Comparison of ENCODE assay signal across 9 mouse cellular contexts in the genomic region with DNA sequence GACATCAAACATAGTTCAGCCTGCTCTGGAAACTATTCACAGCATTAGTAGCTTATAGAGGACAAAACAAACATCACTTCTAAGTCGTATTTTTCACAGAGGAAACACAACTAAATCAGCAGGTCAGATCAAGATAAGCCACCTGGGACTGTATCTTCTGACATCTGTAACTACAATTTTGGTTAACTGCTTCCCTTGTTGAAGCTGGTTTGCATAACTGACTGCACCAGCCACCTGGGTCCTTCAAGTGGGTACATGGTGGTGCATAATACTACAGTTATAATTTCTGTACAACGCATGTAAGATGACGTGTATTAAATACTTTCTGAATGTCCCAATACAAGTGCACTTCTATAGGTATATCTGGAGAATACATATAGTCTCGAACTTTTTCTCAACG. TPM values are rescaled to one million over a fixed set of nuclear protein-coding genes. Genes with fewer than 3 reads are reported as not detected.
DNase-seq lines count a peak whose midpoint lies in the region; ATAC-seq lines count a peak whose summit lies in the region.
"Had no signal": no experiment of that assay in that cellular context is flagged by ENCODE, and none has a peak within 500 bp of the region (broad histone marks: within the 10 kb centered on the region; RNA-seq: fewer than 3 reads in every experiment).

No protein-coding gene starts in this region.

- H3K4me1 ChIP-seq in kidney, embryonic 16.5 days (ENCODE audit: insufficient read depth, low read length) = peaks cover 27% of the 10 kb centered on the region
- H3K4me1 ChIP-seq in embryonic facial prominence, embryonic 12.5 days = peaks cover 26% of the 10 kb centered on the region
- peaks cover 25% of the 10 kb centered on the region for H3K4me1 ChIP-seq in limb, embryonic 10.5 days

- no peak overlapping the region for H3K27ac ChIP-seq in kidney, embryonic 16.5 days (ENCODE audit: low read length)
- no peak overlapping the region for H3K27ac ChIP-seq in embryonic facial prominence, embryonic 12.5 days
- no peak overlapping the region for H3K27ac ChIP-seq in limb, embryonic 10.5 days

- 42% methylated on average over 5 of the region's 5 CpGs for WGBS in kidney, embryonic 16.5 days
- WGBS in embryonic facial prominence, embryonic 12.5 days = 48% methylated on average over 5 of the region's 5 CpGs
- 61% methylated on average over 5 of the region's 5 CpGs for WGBS in limb, embryonic 10.5 days

- no peak for ATAC-seq in kidney, embryonic 16.5 days (ENCODE audit: low FRiP score, low TSS enrichment)
- ATAC-seq in embryonic facial prominence, embryonic 12.5 days (ENCODE audit: insufficient number of reproducible peaks, insufficient read depth, low FRiP score, low TSS enrichment) = no peak

- no peak for DNase-seq in kidney, postnatal 14 days
- DNase-seq in limb, embryonic 10.5 days (ENCODE audit: low spot score) = no peak
- peak; percentile 42 for DNase-seq in splenic B cell, adult 2 months (ENCODE audit: low read depth, low spot score)
- DNase-seq in adrenal gland, postnatal 25 days = no peak
- no peak for DNase-seq in Muller cell, postnatal 12 days (ENCODE audit: inconsistent ontology term)
- no peak for DNase-seq in frontal cortex, postnatal 14 days (ENCODE audit: low spot score in 2 of 2)
- DNase-seq: kidney, postnatal 25 days had no signal

- peaks cover 26% of the 10 kb centered on the region for H3K36me3 ChIP-seq in kidney, embryonic 16.5 days (ENCODE audit: insufficient read depth, low read length)
- peaks cover 26% of the 10 kb centered on the region for H3K36me3 ChIP-seq in embryonic facial prominence, embryonic 12.5 days
- peaks cover 29% of the 10 kb centered on the region for H3K36me3 ChIP-seq in limb, embryonic 10.5 days
- peaks cover 7% of the 10 kb centered on the region for H3K36me3 ChIP-seq in splenic B cell, adult 2 months (ENCODE audit: control insufficient read depth, insufficient read depth, low read length, poor library complexity, severe bottlenecking)

- no peaks in the 10 kb centered on the region for H3K9me3 ChIP-seq in kidney, embryonic 16.5 days (ENCODE audit: low read length)
- no peaks in the 10 kb centered on the region for H3K9me3 ChIP-seq in embryonic facial prominence, embryonic 12.5 days
- no peaks in the 10 kb centered on the region for H3K9me3 ChIP-seq in limb, embryonic 10.5 days (replicated peaks)

- H3K4me3 ChIP-seq in kidney, embryonic 16.5 days (ENCODE audit: low read length) = peak overlapping the region; percentile 78
- H3K4me3 ChIP-seq in embryonic facial prominence, embryonic 12.5 days = peak overlapping the region; percentile 75
- peak overlapping the region; percentile 80 for H3K4me3 ChIP-seq in limb, embryonic 10.5 days

- peak overlapping the region; percentile 54 for H3K4me2 ChIP-seq in kidney, embryonic 16.5 days (replicated peaks; ENCODE audit: low read depth, low read length)
- peak overlapping the region; percentile 56 for H3K4me2 ChIP-seq in embryonic facial prominence, embryonic 12.5 days (replicated peaks)

- H3K9ac ChIP-seq in kidney, embryonic 16.5 days (replicated peaks; ENCODE audit: low read length) = 0 out of 2 replicates have a peak overlapping the region, but pooled peaks have one; percentile 20
- H3K9ac ChIP-seq in embryonic facial prominence, embryonic 12.5 days = no peak overlapping the region

- no peaks in the 10 kb centered on the region for H3K27me3 ChIP-seq in kidney, embryonic 16.5 days (ENCODE audit: insufficient read depth, low read length)
- H3K27me3 ChIP-seq in embryonic facial prominence, embryonic 12.5 days = no peaks in the 10 kb centered on the region
- no peaks in the 10 kb centered on the region for H3K27me3 ChIP-seq in limb, embryonic 10.5 days (ENCODE audit: low read depth, poor library complexity, severe bottlenecking)
- H3K27me3 ChIP-seq in splenic B cell, adult 2 months (ENCODE audit: control insufficient read depth, insufficient read depth, low read length, poor library complexity, severe bottlenecking) = no peaks in the 10 kb centered on the region

RNA-seq across cellular contexts. Expression of a gene that starts 2.2 kb away (rescaled TPM):
- 5.0 and 5.8 TPM in 2 replicates for polyA plus RNA-seq in kidney, embryonic 16.5 days (2015; fragmentation: Nextera tagmentation; extraction: Ambion mirVana)
- 6.6 and 8.1 TPM in 2 replicates for polyA plus RNA-seq in embryonic facial prominence, embryonic 12.5 days (2016; fragmentation: Nextera tagmentation; extraction: Ambion mirVana)
- polyA plus RNA-seq in limb, embryonic 10.5 days (2016; fragmentation: Nextera tagmentation; extraction: Ambion mirVana) = 7.2 and 8.9 TPM in 2 replicates
- total RNA-seq in adrenal gland, postnatal 25 days (2021) = 8.1 and 8.8 TPM in 2 replicates

RNA-seq across cellular contexts. Expression of a gene that starts 2.2 kb away (rescaled TPM):
- polyA plus RNA-seq in kidney, embryonic 16.5 days (2015; fragmentation: Nextera tagmentation; extraction: Ambion mirVana) = 17.2 and 18.1 TPM in 2 replicates
- 20.7 and 22.8 TPM in 2 replicates for polyA plus RNA-seq in embryonic facial prominence, embryonic 12.5 days (2016; fragmentation: Nextera tagmentation; extraction: Ambion mirVana)
- polyA plus RNA-seq in limb, embryonic 10.5 days (2016; fragmentation: Nextera tagmentation; extraction: Ambion mirVana) = 16.3 and 17.3 TPM in 2 replicates
- 23.1 and 23.4 TPM in 2 replicates for total RNA-seq in adrenal gland, postnatal 25 days (2021)

RNA-seq across cellular contexts. Expression of a gene that starts 31.0 kb away (rescaled TPM):
- 5.9 and 6.8 TPM in 2 replicates for polyA plus RNA-seq in kidney, embryonic 16.5 days (2015; fragmentation: Nextera tagmentation; extraction: Ambion mirVana)
- polyA plus RNA-seq in embryonic facial prominence, embryonic 12.5 days (2016; fragmentation: Nextera tagmentation; extraction: Ambion mirVana) = 0.33 TPM in 2 replicates
- not detected in 2 replicates for polyA plus RNA-seq in limb, embryonic 10.5 days (2016; fragmentation: Nextera tagmentation; extraction: Ambion mirVana)
- 3.7 and 5.0 TPM in 2 replicates for total RNA-seq in adrenal gland, postnatal 25 days (2021)
